Mouse (Mus musculus) kidney, adult 11 months (tissue): Measurements from ENCODE around the gene Maml3.

Experiments used
- DNase-seq: peaks from one replicate; pipeline ENCODE4 v3.0.0; 2022

Maml3 gene

GRCm38 (mm10) chr3:51648037-51648664 is 456.7 kb downstream of the Maml3 start:
- DNase-seq = peak; percentile 62

GRCm38 (mm10) chr3:51647356-51647755 is 457.5 kb downstream of the Maml3 start:
- DNase-seq = no peak

- DNase-seq = no peak
These were observed 458.6 kb downstream of the Maml3 start for GRCm38 (mm10) chr3:51646301-51646700.

- DNase-seq = no peak
These were observed 459.4 kb downstream of the Maml3 start for GRCm38 (mm10) chr3:51645484-51645883.

GRCm38 (mm10) chr3:51638260-51638659 is 466.6 kb downstream of the Maml3 start:
- no peak for DNase-seq

GRCm38 (mm10) chr3:51637326-51637725 is 467.6 kb downstream of the Maml3 start:
- no peak for DNase-seq

GRCm38 (mm10) chr3:51636700-51637099 is 468.2 kb downstream of the Maml3 start:
- DNase-seq = no peak

- no peak for DNase-seq
These were observed 468.9 kb downstream of the Maml3 start for GRCm38 (mm10) chr3:51635960-51636359.
